Mouse (Mus musculus) testis, adult 2 months (tissue): ENCODE results near the gene Ppp1r14b. TPM values are rescaled to one million over a fixed set of nuclear protein-coding genes. Genes with fewer than 3 reads are reported as not detected.

Source experiments
- H3K27ac ChIP-seq: fragments of 200-500 bp; 2 replicates; pipeline ENCODE4 v1.5.1; 2012; ENCODE audit warnings: low read depth, low read length; ENCODE audit not compliant: control insufficient read depth, insufficient read depth
- H3K27me3 ChIP-seq: fragments of 200-500 bp; 2 replicates; pipeline ENCODE4 v1.6.1; 2012; ENCODE audit warnings: mild to moderate bottlenecking, low read length, moderate library complexity; ENCODE audit not compliant: control insufficient read depth, insufficient read depth
- H3K36me3 ChIP-seq: fragments of 200-500 bp; 2 replicates; pipeline ENCODE4 v1.6.1; 2012; ENCODE audit warnings: mild to moderate bottlenecking, low read length; ENCODE audit not compliant: control insufficient read depth, insufficient read depth
- H3K4me1 ChIP-seq: fragments of 200-500 bp; 2 replicates; pipeline ENCODE4 v1.6.1; 2012; ENCODE audit warnings: low read length; ENCODE audit not compliant: control insufficient read depth, insufficient read depth
- H3K4me3 ChIP-seq: fragments of 200-500 bp; 2 replicates; pipeline ENCODE4 v1.5.1; 2012; ENCODE audit warnings: low read depth, mild to moderate bottlenecking, low read length, moderate library complexity, mixed read lengths; ENCODE audit not compliant: control insufficient read depth
- CTCF ChIP-seq: fragments of 200-500 bp; IDR thresholded peaks from 2 replicates; pipeline ENCODE4 v1.5.1; 2012; ENCODE audit warnings: low read depth, mild to moderate bottlenecking, inconsistent platforms, low read length, moderate library complexity; ENCODE audit not compliant: control insufficient read depth, insufficient read depth, insufficient replicate concordance
- POLR2A ChIP-seq: fragments of 200-500 bp; IDR thresholded peaks from 2 replicates; pipeline ENCODE4 v1.6.1; 2012; ENCODE audit warnings: low read depth, mild to moderate bottlenecking, inconsistent platforms, low read length, moderate library complexity; ENCODE audit not compliant: control insufficient read depth
- polyA plus RNA-seq: library from polyadenylated mRNA; depleted of rRNA; stranded (reverse); fragments of >200 nt; gene quantifications from 2 replicates; pipeline ENCODE4 v1.2.3, GENCODE M21; 2012

Gene Ppp1r14b
- polyA plus RNA-seq, 1 experiment, result 154 TPM

DNA sequence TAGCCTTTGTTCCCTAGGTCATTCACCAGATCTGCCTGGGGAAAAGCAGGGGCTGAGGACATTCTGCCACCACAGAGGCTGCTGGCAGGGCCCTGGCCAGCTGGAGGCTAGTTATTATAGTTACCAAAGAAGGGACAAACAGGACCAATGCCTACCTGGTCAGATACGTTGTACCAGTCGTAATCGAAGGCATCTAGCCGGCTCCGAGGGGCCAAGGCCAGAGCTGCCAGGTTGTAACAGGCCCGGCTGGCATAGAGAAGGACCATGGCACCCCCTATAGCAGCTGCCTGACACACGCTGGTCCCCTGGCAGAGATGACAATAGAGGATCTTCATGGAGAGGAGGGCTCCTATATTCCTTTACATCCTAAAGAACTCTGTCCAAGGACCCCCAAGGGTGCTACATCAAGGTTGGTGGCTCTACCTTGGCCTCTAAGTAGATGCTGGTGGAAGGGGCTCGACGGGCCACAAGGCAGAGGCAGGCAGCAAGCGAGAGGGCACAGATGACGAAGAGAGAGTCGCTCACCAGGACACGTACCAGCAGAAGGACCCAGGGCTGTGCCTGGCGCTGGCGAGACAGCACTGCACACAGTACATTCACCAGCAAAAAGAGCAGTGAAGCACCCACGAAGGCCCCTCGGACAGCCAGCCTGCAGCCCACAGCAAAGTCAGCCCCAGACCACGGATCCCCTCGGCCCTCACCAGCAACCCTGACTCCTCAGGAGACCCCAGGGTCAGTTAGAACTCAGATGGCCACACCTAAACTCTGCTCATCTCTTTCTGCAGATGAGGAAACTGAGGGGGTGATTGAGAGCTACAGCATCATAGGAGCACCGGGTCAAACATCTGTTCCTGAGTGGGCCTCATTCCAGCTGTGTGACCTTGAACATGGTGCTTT lies 35.4 kb upstream of the Ppp1r14b start:
- Histone ChIP-seq H3K36me3 (no peaks in the 10 kb centered on the region), H3K27ac (no peak overlapping the region), H3K27me3 (no peaks in the 10 kb centered on the region), H3K4me1 (peaks cover 21% of the 10 kb centered on the region), H3K4me3 (peak overlapping the region; percentile 9; the same call in 1 of the 2 replicates)
- 0 out of 2 replicates have a peak, but pooled peaks have one; percentile 15 for TF ChIP-seq POLR2A
- no peak for TF ChIP-seq CTCF

DNA sequence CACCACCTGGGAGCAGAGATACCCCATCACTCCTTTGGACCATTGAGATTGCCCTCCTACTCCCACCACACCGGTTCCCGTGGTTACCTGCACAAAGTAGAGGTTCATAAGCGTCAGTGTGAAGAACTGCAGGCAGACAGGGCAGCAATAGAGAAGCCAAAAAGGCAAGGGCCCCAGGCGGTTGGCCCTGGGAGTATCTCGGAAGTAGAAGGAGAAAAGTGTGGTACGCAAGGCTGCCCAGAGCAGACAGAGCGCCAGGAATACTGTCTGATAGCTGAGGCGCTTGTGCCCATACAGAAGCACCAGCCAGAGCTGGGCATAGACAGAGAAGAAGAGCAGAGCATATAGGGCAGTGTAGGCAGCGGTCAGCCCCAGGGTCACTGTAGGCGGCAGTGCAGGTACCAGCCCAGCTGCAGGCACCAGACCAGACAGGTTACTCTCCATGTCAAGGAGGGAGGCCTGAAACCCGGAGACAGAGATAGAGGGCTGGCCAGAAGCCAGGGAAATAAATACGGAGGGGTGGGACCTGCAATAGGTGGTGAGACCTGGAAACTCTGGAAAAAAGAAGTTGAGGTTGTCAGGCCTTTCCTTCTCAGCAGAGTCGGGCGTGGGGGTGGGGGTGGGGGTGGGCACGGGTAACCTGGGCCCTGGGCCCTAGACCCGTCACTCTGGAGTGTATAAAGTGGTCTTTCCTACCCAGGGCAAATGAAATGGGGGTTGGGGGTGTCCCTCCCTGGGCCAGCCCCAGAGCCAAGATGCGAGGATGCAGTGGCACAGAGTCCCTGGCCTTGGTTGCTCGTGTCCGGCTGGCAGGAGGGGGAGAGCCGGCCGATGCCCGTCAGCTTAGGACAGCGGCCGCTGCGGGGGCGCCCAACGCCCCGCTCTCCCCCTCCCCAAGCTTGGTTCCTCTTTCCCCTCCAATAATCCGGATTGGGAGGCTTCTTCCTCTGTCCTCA lies 34.1 kb upstream of the Ppp1r14b start:
- Histone ChIP-seq H3K4me3 (peak overlapping the region; percentile 94), H3K4me1 (peaks cover 18% of the 10 kb centered on the region), H3K27me3 (no peaks in the 10 kb centered on the region), H3K36me3 (no peaks in the 10 kb centered on the region), H3K27ac (peak overlapping the region; percentile 90)
- TF ChIP-seq POLR2A (no peak), CTCF (no peak)

DNA sequence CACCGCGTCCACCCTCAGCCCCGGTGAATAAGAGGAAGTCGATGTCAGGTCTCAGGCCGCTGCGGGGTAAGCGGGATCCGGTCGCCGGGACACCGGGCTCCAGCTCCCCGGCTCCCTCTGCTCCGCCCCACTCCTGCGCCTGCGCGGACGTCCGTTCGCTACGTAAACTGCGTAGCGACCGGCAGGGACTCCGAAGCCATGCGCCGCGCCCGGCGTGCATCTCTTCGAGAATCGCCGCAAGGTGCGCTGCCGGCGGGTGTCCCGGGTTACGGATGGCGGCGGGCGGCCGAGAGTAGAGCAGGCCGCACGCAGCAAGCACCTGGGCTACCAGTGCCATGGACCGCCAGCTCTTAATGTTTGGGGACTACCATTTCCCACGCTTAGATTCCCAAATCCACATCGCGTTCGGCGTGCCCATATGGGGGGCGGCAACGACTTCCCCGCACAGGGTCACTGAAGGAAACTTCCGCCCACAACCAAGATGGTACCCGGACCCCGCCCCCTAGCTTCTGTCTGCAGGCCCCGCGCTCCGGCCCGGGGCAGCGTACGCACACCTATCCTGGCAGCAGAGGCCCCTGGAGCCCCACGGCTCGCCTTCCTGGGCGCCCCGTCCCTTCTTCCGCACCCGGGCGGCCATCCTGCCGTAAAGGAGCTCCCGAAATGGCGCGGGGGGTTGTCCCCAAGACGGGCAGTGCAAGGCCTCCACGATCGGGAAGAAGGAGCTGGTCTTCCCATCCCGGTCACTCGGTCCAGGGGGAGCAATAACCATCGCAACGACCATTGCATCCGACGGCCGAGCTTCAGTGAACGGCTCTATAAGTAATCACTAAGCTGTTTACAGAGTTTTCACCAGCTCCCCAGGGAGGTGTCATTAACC lies 33.2 kb upstream of the Ppp1r14b start, which contains the start of gene Bad:
TSS of gene Bad (plus strand) at position 490 of the 877 bp plus-strand sequence.
- no peaks in the 10 kb centered on the region for H3K27me3 ChIP-seq
- H3K27ac ChIP-seq, result peak within 1 kb of the TSS; percentile 93
- peaks cover 18% of the 10 kb centered on the region for H3K4me1 ChIP-seq
- TF ChIP-seq POLR2A (peak; percentile 70), CTCF (no peak)
- peak within 1 kb of the TSS; percentile 94 for H3K4me3 ChIP-seq
- no peaks in the 10 kb centered on the region for H3K36me3 ChIP-seq

DNA sequence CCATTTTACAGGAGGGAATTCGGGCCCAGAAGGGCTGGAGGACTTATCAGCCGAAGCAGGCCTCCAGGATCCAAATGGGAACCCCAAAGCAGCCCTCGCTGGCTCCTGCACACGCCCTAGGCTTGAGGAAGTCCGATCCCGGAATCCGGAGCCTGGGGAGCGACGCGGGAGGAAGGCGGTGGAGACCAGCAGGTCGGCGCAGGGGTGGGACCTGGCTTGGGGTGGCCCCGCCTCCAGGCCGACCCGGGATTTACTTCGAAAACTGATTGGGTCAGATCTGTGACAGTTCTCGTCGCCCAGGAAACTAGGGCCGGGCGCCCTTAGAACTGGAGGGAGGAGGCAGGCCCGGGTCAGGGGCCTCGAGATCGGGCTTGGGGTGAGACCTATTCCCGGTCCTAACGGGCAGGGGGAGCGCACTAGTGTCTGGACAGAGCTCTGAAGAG lies 32.5 kb upstream of the Ppp1r14b start, which contains the start of gene Gpr137:
TSS of gene Gpr137 (minus strand) at position 232 of the 443 bp plus-strand sequence.
- Histone ChIP-seq H3K27ac (peak within 1 kb of the TSS; percentile 93), H3K4me1 (peaks cover 18% of the 10 kb centered on the region), H3K36me3 (no peaks in the 10 kb centered on the region), H3K27me3 (no peaks in the 10 kb centered on the region), H3K4me3 (peak within 1 kb of the TSS; percentile 94)
- no peak for TF ChIP-seq CTCF
- peak; percentile 70; the same call in 1 of the 2 replicates for TF ChIP-seq POLR2A

DNA sequence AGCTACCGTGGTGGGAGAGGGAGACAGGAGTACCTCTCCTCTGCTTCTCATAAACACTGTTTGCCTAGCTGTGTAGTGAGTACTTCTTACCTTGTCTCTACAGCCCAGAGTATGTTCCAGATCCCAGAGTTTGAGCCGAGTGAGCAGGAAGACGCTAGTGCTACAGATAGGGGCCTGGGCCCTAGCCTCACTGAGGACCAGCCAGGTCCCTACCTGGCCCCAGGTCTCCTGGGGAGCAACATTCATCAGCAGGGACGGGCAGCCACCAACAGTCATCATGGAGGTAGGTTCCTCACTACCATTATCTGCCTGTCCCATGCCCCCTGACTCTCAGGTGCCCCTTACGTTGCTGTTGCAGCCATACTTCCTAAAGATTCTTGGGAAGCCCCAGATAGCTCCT lies 32.0 kb upstream of the Ppp1r14b start:
- Histone ChIP-seq H3K27ac (peak overlapping the region; percentile 83), H3K4me3 (peak overlapping the region; percentile 94), H3K4me1 (peaks cover 17% of the 10 kb centered on the region), H3K27me3 (no peaks in the 10 kb centered on the region), H3K36me3 (no peaks in the 10 kb centered on the region)
- no peak for TF ChIP-seq CTCF
- no peak for TF ChIP-seq POLR2A

DNA sequence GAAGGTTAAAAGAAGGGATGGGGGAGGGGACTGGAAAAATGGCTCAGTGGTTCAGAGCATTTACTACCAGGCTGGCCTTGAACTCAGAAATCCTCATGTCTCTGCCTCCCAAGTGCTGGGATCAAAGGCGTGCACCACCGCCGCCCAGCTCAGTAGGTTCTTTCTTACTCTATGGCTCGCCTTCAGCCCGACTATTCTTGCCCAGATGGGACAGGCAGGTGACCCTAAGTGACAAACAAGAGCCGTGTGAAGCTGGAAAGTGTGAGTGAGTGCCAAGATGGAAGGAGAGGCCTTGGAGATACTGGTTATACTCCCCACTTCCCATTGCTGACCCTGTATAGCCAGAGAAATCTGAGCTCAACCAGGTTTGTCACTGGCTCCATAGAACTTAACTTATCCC lies 31.1 kb upstream of the Ppp1r14b start:
- TF ChIP-seq CTCF (no peak), POLR2A (no peak)
- Histone ChIP-seq H3K4me3 (no peak overlapping the region), H3K36me3 (no peaks in the 10 kb centered on the region), H3K27me3 (no peaks in the 10 kb centered on the region), H3K4me1 (peaks cover 13% of the 10 kb centered on the region), H3K27ac (no peak overlapping the region)
